Mouse (Mus musculus) stomach, adult 2 months (tissue): ENCODE measurements around the gene Boc. TPM values are rescaled to one million over a fixed set of nuclear protein-coding genes. Genes with fewer than 3 reads are reported as not detected.

Experiments
- polyA plus RNA-seq: library from polyadenylated mRNA; depleted of rRNA; stranded (reverse); fragments of >200 nt; gene quantifications from 2 replicates; pipeline ENCODE4 v1.2.3, GENCODE M21; 2012; rRNA removed

Boc gene
- 5.0 and 5.4 TPM in 2 replicates for polyA plus RNA-seq

DNA sequence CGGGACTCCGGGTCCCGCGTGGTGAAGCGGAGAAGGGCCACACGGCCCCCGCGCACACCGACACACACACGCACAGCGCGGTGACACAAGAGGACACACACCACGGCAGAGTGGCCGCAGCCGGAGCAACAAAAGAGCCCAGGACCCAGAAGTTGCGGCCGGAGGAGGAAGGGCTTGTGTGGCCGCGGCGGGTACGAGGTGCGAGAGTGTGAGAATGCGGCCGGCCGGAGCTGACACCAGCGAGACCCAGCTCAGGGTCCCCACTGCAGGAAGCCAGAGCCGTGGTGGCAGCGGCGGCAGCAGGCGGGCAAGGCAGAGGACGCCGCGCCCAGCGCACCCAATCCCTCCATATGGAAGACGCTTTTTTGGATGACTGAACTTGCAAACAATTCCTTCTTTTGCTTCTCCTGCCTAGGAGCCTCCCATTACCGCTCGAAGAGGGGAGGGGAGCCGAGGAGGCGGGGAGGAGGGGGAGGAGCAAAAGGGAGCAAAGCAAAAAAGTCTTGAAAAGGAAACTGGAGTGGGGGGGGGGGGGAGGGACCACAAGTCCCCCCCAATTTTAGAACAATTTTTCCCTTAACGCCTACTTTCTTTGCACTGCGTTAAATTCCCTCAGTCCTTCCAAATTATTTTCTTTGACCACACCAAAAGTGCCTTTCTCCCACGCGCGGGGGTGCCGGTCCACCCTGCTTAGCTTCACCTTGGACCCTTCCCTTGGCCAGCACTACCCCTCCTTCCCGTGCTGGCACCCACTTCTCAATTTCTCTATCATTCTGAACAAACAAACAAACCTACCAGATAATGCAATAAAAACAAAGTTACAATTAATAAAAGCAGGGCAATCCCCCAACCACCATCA is at the start of gene Boc:
Boc (minus strand) TSS at position 427 of the 859 bp plus-strand sequence.

Other genes with a start within 250 kb of the Boc start
- 6.4 and 8.7 TPM in 2 replicates for gene Sidt1, start 225.7 kb downstream of the Boc start, polyA plus RNA-seq
- gene Spice1, start 211.8 kb downstream of the Boc start, polyA plus RNA-seq: 1.5 and 3.0 TPM in 2 replicates
- gene Cfap44, start 164.1 kb downstream of the Boc start, polyA plus RNA-seq: 0.03 TPM in 1 of 2 replicates, not detected in the other
- gene Nepro, start 165.4 kb upstream of the Boc start, polyA plus RNA-seq: 0.90 and 2.2 TPM in 2 replicates
- gene Gtpbp8, start 187.5 kb upstream of the Boc start, polyA plus RNA-seq: 2.8 and 3.8 TPM in 2 replicates
- 0.16 and 0.28 TPM in 2 replicates for gene Cd200r1, start 206.8 kb upstream of the Boc start, polyA plus RNA-seq